Mouse (Mus musculus) brain, embryonic 14.5 days (tissue): ENCODE data around the gene Cntn2.

ENCODE experiments used
- CTCF ChIP-seq: fragments of 200-500 bp; IDR thresholded peaks from 2 replicates; pipeline ENCODE4 v1.5.1; 2012; ENCODE audit warnings: inconsistent platforms, mild to moderate bottlenecking, moderate library complexity, borderline replicate concordance; ENCODE audit not compliant: insufficient read depth, insufficient read length; ENCODE audit errors: extremely low read depth
- POLR2A ChIP-seq: fragments of 200-500 bp; IDR thresholded peaks from 2 replicates; pipeline ENCODE4 v1.6.1; 2012; ENCODE audit warnings: mild to moderate bottlenecking, inconsistent platforms, borderline replicate concordance; ENCODE audit not compliant: poor library complexity, insufficient read depth, insufficient read length, severe bottlenecking; ENCODE audit errors: extremely low read depth

DNA sequence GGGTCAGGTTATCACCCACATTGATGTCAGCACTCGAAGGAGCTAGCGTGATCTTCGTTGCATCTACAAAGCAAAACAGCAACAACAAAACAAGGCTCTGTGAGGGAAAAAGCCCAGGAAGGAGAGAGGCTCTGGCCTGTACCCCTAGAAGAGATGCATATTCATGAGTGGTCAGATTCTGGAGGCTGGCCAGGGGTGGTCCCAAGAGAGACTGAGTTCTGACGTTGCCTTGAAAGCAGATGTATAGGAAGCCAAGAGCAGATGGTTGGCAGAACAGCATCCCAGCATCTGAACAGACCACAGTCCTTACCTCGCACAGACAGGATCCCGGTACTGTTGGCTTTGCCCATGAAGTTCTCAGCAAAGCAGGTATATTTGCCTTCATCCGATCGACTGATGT, 20.0 kb downstream of the Cntn2 start:
- TF ChIP-seq CTCF: no peak
- no peak for TF ChIP-seq POLR2A
